Mouse (Mus musculus) lung, postnatal 14 days (tissue): ENCODE data around the gene Ipcef1.
"Not testable (repeated sequence)": the region's sequence is repeated elsewhere in the genome, so short reads cannot be mapped to it uniquely, and the experiment has no call there.

Source experiments
- DNase-seq: peaks from one replicate; pipeline ENCODE4 v3.0.0; 2021

The Ipcef1 gene

DNA sequence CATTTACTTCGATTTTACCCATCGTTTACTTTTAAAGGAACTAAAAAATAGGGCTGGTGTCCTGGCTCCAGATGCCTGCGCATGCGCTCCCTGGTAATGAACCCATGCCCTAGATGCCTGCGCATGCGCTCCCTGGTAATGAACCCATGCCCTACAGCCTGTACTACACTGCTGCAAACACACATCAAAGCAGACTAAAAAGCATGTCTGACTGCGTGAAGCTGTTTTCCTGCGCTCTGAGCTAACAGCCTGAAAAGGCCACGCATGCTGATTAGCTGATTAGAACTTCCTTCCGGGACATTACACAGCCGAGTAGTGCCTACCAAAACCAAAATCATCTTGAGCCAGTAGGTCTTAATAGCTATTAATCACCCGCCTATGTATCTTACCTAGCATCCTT, 16.7 kb downstream of the Ipcef1 start:
- DNase-seq: no peak

DNA sequence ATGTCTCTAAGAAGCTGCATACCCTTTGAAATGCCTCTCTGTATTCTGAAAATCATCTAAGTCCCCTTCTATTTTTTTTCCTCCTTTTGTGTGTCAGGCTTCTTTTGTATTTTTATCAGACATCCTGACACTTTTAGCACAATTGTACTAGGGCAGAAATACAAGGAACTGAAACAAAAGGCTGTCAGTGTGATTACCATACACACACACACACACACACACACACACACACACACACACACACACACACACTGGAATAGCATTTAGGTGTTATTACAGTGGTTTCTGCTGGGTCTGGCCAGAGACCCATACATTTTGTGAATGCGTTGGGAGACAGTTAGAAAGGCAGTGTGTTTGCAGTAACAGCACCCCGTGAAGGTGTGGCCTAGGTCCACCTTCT, 18.8 kb downstream of the Ipcef1 start:
- no peak for DNase-seq

DNA sequence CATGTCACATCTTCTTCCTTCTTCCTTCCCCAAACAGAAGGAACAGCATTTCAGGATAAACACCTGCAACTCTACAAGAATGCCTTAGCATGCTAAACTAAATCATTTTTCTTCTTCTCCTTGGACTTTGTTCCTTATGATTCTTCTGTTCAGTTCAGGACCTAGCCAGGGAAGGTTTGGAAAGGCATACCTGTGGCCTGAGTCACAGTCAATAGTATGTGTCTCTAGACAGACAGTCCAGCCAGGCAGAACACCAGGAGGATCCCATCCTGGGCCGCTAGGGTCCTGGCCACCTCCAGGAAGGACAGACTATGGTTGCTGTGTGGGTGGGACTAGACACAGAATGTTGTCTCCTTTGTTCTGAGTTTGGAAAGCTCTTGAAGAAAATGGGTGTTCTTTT, 27.2 kb downstream of the Ipcef1 start:
- DNase-seq: no peak

DNA sequence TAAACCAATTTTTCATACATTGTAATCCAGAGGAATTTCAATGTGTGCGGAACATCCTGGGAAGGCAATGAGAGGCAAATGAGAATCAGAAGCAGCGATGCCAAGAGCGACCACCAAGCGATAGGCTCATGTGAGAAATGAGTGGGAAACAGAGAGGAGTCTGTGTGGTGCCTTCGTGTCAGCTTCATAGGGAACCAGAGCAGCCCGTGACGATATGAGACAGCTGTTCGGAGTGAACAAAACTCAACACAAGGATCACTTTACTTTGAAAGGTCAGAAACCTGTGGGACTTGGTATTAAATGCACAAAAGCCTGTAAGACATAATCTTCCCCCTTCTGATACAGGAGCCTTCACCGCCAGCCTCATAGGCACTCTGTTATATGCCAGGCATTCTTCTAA, 31.7 kb downstream of the Ipcef1 start:
- DNase-seq: no peak

DNA sequence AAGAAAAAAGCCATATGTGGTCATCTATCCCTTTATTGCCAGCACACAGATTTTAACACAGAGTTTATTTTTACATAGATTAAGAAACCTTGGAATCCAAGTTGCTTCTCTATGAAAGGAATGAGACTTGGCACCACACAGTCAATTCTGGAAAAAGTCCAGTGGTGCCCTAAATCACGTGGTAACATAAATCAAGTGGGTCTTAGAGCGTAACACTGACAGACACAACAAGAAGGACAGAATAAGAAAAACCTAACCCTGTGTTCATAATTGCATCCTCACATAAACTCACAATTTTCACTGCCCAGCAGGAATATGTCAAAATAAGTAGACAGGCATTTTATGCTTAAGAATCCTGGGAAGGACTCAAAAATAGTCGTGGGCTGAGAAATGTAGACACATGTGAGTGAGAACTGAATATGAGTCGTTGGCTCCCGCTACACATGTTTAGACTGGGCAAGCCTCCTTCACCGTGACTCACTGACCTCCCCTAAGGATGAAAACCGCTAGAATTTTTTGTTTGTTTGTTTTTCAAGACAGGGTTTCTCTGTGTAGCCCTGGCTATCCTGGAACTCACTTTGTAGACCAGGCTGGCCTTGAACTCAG, 32.4 kb downstream of the Ipcef1 start:
- peak; percentile 16 for DNase-seq

DNA sequence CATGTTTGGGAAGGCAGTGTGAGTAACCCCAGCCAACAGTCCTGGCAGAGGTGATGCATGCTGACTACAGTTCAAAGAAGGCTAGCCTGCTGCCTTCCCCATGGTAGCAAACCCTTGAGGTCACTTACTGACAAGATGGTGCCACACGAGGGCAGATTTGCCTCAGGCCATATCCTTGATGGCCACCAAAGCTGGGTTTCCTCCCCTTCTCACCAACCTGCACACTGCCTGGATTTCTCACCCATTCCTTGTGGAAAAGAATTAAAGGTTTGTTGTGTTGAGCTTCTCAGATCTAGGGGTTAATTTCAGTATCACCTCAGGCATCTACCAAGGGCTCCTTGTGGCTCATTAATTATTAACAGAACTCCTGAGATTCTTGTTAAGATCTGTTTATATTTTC, 37.1 kb downstream of the Ipcef1 start:
- no peak for DNase-seq

DNA sequence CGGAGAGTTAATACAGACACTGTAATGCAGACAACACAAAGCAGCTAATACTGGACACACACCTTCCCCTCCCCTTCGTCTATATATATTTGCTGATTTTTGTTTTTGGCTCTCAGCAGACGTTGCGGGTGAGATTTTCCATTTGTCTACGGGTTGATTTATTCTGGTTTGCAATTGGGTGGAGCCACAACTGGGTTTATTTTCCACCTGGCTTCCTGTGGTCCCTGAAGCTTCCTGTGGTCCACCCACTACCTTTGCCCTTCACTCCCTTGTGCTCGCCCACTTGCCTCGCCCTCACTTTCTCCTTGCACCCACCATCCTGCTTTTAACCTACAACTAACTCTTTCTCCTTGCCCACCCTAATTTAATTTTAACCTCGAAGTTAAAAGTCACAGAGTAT, 41.7 kb downstream of the Ipcef1 start:
- DNase-seq: no peak

DNA sequence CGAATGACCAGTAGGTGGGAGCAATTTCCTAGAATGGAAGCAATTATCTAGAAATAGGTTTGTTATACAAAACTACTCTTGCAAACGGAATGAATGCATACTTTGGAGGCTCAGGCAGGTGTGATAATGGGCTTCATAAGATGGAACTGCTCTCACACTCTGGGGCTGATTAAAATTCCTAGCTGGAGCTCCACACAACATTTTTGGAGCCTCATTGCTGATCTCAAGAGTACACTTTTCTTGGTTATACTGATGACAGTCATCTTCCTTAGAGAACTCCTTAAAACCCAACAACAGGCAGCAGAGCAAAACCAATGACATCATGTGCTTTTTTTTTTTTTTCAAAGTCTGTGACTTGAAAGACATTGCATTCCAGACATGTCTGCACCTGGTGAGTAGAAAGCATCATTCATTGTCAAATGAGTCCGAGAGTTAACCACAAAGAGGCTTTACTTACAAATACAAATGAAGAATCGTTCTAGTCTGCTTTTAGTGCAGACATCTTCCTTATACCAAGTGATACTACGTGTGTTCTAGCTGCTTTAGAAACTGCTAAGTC, 47.2 kb downstream of the Ipcef1 start:
- no peak for DNase-seq

DNA sequence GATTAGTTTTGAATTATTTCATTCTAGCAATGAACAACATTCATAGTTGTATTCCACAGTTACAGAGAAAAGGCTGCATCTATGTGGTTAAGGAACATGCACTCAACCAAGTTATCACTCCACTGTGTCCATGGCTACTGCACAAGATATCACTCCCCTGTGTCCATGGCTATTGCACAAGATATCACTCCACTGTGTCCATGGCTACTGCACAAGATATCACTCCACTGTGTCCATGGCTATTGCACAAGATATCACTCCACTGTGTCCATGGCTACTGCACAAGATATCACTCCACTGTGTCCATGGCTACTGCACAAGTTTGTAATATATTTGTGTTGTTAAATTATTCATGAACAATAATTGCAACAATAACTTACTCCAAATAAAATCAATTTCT, 48.4 kb downstream of the Ipcef1 start:
- DNase-seq: not testable (repeated sequence)

DNA sequence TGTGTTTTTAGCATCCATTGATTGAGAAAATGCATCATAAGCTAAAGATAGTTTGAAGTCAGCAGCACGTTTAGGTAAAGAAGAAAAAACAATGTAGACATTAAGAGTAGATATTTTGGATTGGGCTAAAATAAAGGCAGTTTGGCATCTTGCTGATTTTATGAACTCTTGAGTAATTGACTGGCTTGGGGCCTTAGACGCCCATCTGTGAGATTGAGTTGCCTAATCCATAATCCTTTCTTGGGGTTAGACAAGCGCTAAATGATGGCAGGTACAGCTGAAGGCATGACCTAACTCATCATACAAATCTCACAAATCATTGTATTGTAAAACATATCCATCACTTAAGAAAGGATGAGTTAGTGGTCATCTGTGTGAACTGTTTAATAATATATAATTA, 52.9 kb downstream of the Ipcef1 start:
- no peak for DNase-seq

DNA sequence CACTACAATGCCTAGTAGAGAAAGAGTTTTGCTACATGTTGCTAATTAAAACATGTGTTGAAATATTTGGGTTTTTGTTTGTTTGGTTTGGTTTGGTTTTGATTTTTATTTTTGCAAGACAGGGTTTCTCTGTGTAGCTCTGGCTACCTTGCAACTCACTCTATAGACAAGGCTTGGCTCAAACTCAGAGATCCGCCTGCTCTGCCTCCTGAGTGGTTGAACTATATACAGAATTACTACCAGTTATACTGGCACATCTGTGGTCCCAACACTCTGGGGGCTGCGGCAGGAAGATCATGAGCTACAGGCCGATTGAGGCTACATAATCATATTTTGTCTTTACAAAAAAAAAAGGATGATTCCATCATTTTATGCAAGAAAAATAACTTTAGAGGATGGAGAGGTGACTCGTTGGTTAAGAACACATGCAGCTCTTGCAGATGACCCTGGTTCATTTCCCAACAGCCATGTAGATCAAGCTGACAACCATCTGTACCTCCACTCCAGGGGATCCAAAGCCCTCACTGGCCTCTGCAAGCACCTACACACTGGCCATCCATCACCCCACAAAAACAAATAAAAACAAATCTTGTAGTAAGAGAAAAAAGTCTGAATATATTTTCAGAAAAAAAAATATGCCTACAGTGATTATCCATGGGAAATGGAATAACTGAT, 53.6 kb downstream of the Ipcef1 start:
- no peak for DNase-seq

DNA sequence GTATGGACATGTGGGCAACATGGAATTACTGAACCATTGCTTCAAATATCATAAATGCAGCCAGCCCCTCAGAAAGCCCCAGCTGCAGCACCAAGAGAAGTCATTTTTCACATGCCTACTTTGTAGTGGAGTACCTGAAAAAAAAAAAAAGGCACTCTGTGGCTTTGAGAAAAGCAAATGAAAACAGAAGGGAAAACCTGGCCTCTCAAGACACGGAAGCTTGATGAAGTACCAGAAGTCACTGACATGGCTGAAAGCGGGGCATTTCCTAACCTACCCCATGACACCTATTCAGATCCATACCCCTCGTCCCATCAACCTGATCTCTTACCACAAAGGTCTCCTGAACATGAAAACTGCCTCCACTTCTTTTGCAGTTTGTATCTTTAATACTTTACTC, 55.4 kb downstream of the Ipcef1 start:
- DNase-seq: no peak

DNA sequence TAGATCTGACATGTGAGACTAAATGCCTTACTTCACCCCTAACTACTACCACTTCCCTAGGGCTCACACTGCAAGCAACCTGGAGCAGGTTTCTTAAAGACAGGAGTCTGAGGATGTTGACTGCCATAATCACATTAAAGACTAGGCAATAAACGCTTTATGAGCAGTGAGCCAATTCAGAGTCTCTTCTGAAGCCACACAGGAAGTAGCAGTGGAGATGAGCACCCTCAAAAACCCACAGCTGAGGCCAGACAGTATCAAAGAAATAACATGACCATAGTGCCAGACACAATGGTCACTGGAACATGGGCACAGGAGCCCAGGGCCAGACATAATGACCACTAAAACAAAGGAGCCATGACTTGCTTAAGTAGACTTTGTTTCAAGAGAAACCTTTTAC, 63.7 kb downstream of the Ipcef1 start:
- no peak for DNase-seq

DNA sequence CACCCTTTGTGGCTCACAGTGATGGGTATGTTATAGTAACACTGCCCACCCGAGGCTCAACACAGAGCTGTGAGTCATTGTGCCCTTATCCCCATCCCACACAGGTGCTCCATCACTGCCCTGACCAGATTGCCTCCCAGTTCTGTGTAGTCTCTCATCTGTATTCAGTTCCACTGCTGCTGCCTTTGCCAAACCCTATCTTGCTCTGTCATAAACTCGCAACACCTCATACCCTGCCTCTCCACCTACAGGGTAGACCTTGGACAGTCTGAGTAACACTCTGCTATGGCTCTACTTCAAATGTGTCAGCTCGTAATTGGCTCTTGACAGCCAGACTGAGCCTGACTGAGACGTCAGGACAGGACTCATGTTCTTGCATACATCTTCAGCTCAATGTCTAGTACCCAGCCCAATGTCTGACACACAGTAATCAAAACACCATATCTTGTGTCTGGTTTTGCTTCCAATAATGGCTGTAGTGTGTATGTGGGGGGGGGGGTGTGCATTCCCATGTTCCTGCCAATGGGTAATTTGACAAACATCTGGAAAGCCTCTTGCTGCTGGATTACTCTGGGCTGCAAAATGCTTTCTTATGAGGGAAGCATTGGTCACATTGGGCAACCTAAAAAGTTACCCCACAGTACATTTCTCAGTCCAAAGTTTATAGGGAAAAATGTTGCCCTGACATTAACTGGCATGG, 64.7 kb downstream of the Ipcef1 start:
- no peak for DNase-seq

DNA sequence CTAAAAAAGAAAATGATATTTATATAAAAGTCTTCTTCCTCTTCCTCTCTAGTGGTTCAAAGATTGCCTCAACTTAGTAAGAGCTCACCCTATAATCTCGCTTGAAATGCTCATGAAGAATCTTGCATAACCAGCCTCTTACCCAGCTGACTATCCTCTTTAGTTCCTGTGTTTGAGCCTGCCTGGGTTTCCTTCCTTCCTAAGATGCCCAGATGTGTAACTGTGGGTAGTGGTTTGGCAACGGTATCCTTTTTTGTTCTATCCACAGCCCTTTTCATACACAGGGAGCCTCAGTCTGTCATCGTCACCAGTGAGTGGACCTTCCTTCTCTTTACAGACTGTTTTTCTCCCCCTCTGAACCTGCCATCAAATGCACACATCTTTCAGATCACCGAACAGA, 66.0 kb downstream of the Ipcef1 start:
- no peak for DNase-seq

DNA sequence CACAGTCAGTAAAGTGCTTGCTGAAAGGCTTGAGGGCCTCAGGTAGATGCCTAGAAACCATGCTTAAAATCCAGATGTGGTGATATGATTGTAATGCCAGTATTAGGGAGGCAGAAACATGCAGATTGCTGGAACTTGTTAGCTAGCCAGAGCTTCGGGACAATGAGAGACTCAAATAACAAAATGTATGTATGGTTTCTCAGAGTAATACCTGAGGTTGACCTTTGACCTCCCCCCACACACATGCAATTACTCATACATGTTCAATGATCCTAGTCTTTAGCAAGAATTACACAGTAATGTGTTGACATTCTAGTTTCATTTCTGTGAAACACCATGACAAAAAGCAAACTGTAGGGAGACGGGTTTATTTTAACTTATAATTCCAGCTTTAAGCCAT, 68.8 kb downstream of the Ipcef1 start:
- no peak for DNase-seq

DNA sequence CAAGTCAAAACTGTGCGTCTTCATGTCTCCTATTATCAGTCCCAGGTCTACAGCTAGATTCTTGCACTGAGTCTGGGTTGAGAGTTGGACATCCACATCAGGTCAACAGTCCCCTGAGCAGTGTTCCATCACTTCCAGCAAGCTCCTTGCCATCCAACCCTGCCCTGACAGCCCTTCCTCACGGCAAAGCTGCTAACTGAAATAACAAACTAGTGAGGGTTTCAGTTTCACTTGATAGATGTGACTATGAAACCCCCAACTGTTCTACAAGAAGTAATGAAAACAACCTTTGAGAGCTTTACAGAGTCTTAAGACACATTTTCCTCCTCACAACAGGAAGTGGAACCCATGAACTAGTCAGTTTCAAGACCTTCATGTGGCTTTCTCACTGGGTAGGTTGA, 69.5 kb downstream of the Ipcef1 start:
- DNase-seq: no peak

DNA sequence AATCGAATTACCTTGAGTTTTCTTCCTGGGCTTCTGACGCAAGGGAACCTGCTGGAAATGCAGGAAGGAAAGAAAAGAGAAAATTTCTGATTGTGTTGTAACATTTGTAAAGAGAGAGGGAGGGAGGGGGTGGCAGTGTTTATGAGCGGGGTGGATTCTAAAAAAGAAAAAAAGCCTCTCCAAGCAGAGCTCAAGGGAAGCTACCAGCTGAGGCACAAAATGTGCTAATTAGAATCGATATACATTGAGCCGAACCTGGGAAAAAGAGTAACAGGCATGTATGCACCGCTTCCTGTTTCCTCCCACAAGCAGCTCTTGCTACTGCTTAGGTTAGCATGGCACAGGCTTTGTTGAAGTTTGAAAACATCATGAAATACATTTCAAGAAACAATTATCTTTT, 72.0 kb downstream of the Ipcef1 start:
- DNase-seq: no peak

DNA sequence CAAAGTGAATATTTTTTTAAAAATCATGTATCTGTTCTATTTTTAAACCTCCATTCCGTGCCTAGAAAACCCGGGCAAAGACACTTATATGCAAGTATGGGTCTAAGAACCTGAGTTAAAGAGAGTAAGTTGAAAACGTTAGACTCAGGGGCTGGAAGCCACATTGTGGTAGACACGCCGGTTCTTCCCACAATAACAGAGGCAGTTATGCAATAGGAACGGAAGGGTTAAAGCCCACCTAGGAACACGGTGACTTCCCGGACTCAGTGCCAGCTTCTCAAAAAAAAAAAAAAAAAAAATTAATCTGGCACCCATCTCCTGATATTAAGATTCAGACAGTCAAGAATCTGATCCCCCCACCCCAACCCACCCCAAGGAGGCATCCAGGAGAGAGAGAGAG, 72.5 kb downstream of the Ipcef1 start:
- no peak for DNase-seq

DNA sequence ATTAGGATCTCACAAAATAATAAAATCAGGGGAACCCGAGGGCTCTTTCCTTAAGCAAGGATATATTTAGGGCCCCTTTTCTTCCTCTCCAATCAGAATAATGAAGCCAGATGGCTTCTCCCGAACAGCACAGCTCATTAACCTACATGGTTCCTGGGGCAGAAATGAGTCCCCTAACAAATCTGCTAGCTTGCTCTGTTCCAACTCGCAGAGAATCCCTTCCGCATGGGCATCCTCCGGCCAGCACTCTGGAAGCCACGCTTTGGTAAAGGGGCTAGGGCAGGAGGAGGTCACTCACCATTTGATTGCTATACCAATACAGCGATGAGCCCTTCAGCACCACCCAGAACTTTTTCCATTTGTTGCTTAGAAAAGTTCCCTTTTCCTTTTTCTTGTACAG, 73.1 kb downstream of the Ipcef1 start:
- DNase-seq: no peak

DNA sequence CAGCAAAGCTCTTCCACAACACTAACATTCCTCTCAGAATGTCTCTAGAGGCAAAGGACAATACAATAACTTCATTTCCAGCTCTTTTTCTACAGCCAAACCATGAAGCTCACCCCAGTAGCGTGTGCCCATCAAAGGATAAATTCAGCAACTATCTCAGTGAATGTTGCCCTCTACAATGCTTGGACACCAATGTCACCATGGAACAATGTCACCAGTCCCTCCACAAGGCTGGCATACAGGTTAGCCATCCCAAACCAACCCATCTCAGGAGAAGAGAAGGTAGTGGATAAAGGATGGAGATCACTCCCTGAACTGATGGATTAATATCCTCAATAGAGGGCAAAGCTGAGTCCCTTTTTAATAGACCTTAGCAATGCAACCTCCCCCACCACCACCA, 73.5 kb downstream of the Ipcef1 start:
- DNase-seq: no peak

DNA sequence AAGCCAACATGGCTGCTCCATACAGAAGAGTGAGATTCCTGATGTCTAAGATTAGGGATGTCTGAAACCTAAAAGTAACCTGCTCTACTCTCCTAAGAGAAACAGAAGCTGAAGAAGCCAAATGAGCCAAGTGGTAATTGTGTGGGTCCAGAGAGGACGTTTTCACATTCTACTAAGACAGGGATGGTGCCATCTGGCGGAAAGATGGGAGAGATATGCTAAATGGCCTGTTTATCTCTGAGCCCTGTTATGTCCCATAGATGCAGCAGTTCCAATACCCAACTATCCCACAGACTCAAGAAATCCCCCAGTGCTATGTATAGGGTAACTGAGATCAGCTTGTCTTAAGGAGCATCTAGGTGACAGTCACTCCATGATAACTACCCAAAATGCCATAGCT, 74.4 kb downstream of the Ipcef1 start:
- DNase-seq: no peak

DNA sequence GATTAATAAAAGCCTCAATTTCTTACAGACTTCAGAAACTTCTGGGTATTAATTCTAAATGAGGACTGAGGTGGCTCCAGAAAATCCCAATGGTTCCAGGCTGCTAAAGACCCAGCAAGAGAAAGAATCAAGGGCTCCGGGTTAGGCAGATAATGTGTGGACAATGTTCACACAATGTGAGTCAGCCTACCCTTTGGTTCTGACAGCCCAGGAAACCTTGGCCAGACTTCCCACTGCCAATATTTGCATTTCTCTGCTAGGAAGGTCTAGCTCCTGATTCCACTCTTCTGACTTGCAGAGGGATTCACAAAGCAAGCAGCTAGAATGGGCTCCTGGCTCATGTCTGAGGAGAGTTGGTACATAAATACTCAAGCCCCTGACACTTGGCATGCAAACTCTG, 83.9 kb downstream of the Ipcef1 start:
- no peak for DNase-seq

DNA sequence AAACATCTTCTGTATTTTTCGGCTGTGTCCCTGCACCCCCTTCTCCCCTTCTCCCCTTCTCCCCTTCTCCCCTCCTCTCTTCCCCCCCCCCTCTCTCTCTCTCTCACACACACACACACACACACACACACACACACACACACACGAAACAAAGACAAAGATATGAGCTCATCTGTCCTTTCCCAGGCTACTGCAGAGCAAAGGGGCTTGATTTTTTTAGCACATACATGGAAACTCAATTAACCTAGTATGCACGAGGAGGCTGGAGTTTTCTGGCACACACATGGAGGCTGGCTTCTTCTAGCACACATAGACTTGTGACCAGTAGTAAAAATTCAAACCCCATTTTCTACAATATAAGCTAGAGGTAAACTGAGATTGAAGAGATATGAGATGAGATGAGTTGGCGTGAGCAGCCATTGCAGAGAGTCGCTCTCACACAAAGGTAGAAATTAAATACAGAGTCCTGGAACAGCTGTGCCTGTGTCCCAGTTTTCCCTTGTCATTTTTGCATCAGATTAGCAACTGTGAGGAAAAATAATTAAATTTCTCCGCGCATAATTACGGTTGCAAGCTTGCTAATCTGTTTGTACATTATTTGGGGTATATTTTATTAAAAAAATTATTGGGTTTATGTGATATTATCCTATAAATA, 84.6 kb downstream of the Ipcef1 start:
- no peak for DNase-seq
